Mouse (Mus musculus) neural tube, embryonic 13.5 days (tissue): ENCODE results near the gene Npc1l1. TPM values are rescaled to one million over a fixed set of nuclear protein-coding genes. Genes with fewer than 3 reads are reported as not detected.

Source experiments
- ATAC-seq: fragments of 200-750 bp; cut with Nextera tagmentation; 2 replicates; pipeline ENCODE4 v1.8.0; 2017; ENCODE audit warnings: low read depth, mild to moderate bottlenecking, moderate TSS enrichment, moderate library complexity
- H3K27ac ChIP-seq: fragments of 300-500 bp; sonication (generic); replicated peaks from 2 replicates; pipeline ENCODE4 v1.5.1; 2015; ENCODE audit warnings: moderate library complexity, mild to moderate bottlenecking, inconsistent platforms
- H3K27me3 ChIP-seq: fragments of 300-500 bp; sonication (generic); 2 replicates; pipeline ENCODE4 v1.6.1; 2015; ENCODE audit warnings: mild to moderate bottlenecking, inconsistent platforms
- H3K36me3 ChIP-seq: fragments of 300-500 bp; sonication (generic); 2 replicates; pipeline ENCODE4 v1.6.1; 2015; ENCODE audit warnings: mild to moderate bottlenecking, inconsistent platforms
- H3K4me1 ChIP-seq: fragments of 300-500 bp; sonication (generic); replicated peaks from 2 replicates; pipeline ENCODE4 v1.6.1; 2015; ENCODE audit warnings: inconsistent platforms
- H3K4me2 ChIP-seq: fragments of 300-500 bp; sonication (generic); 2 replicates; pipeline ENCODE4 v1.6.1; 2015; ENCODE audit warnings: inconsistent platforms, mild to moderate bottlenecking, moderate library complexity
- H3K4me3 ChIP-seq: fragments of 300-500 bp; sonication (generic); 2 replicates; pipeline ENCODE4 v1.5.1; 2015; ENCODE audit warnings: mild to moderate bottlenecking, inconsistent platforms
- H3K9ac ChIP-seq: fragments of 300-500 bp; sonication (generic); 2 replicates; pipeline ENCODE4 v1.6.1; 2015; ENCODE audit warnings: moderate library complexity, mild to moderate bottlenecking, inconsistent platforms
- H3K9me3 ChIP-seq: fragments of 300-500 bp; sonication (generic); 2 replicates; pipeline ENCODE4 v1.6.1; 2016; ENCODE audit warnings: inconsistent platforms
- WGBS: fragments of 180-500 bp; shearing (Covaris S2); methylation state at CpG from one replicate; pipeline ENCODE4 v1.1.7; 2015; 5-methylcytosine and 5-hydroxymethylcytosine counted together
- polyA plus RNA-seq: library from polyadenylated mRNA; unstranded; fragments of >200 nt; fragmentation: Nextera tagmentation; extraction: Ambion mirVana; gene quantifications from 2 replicates; pipeline ENCODE4 v1.2.1, GENCODE M21; 2015

The Npc1l1 gene
- polyA plus RNA-seq, 1 experiment from 2014 or later = not detected

GRCm38 (mm10) chr11:6177781-6178420 is 52.0 kb downstream of the Npc1l1 start:
- Histone ChIP-seq H3K9ac (no peak overlapping the region), H3K4me3 (no peak overlapping the region), H3K36me3 (no peaks in the 10 kb centered on the region), H3K4me2 (no peak overlapping the region), H3K27ac (0 out of 2 replicates have a peak overlapping the region, but pooled peaks have one; percentile 3), H3K27me3 (no peaks in the 10 kb centered on the region), H3K4me1 (peaks cover 41% of the 10 kb centered on the region), H3K9me3 (no peaks in the 10 kb centered on the region)
- 54% methylated on average over 8 of the region's 8 CpGs for WGBS
- no peak for ATAC-seq

- no peaks in the 10 kb centered on the region for H3K27me3 ChIP-seq
These were observed 54.4 kb downstream of the Npc1l1 start for GRCm38 (mm10) chr11:6175506-6175905.

GRCm38 (mm10) chr11:6174719-6175118 is 55.2 kb downstream of the Npc1l1 start:
- H3K4me3 ChIP-seq = no peak overlapping the region
- H3K9me3 ChIP-seq = no peaks in the 10 kb centered on the region
- H3K36me3 ChIP-seq = no peaks in the 10 kb centered on the region
- ATAC-seq = no peak
- no peak overlapping the region for H3K9ac ChIP-seq
- H3K4me1 ChIP-seq = peaks cover 25% of the 10 kb centered on the region
- H3K27me3 ChIP-seq = no peaks in the 10 kb centered on the region
- no peak overlapping the region for H3K4me2 ChIP-seq
- no peak overlapping the region for H3K27ac ChIP-seq
- 84% methylated on average over 7 of the region's 7 CpGs for WGBS

More at GRCm38 (mm10) chr11:6175506-6175905, 54.4 kb downstream of the Npc1l1 start:
- Histone ChIP-seq H3K36me3 (no peaks in the 10 kb centered on the region), H3K4me1 (peaks cover 32% of the 10 kb centered on the region), H3K4me3 (no peak overlapping the region), H3K9me3 (no peaks in the 10 kb centered on the region), H3K4me2 (no peak overlapping the region), H3K27ac (no peak overlapping the region), H3K9ac (no peak overlapping the region)
- 85% methylated on average over 1 of the region's 1 CpGs for WGBS
- no peak for ATAC-seq

- Histone ChIP-seq H3K36me3 (no peaks in the 10 kb centered on the region), H3K4me1 (peaks cover 4% of the 10 kb centered on the region; the same call in 1 of the 2 replicates), H3K27me3 (no peaks in the 10 kb centered on the region), H3K4me3 (no peak overlapping the region), H3K27ac (no peak overlapping the region), H3K9ac (no peak overlapping the region), H3K9me3 (no peaks in the 10 kb centered on the region), H3K4me2 (no peak overlapping the region)
- WGBS = 97% methylated on average over 2 of the region's 2 CpGs
- ATAC-seq = no peak
These were observed 60.8 kb downstream of the Npc1l1 start for GRCm38 (mm10) chr11:6169041-6169663.

- no peak for ATAC-seq
- H3K27ac ChIP-seq = no peak overlapping the region
- H3K9me3 ChIP-seq = no peaks in the 10 kb centered on the region
- H3K9ac ChIP-seq = no peak overlapping the region
- H3K4me3 ChIP-seq = no peak overlapping the region
- no peak overlapping the region for H3K4me2 ChIP-seq
- no peaks in the 10 kb centered on the region for H3K27me3 ChIP-seq
- WGBS = 91% methylated on average over 12 of the region's 12 CpGs
- peaks cover 4% of the 10 kb centered on the region; the same call in 1 of the 2 replicates for H3K4me1 ChIP-seq
- no peaks in the 10 kb centered on the region for H3K36me3 ChIP-seq
These were observed 63.6 kb downstream of the Npc1l1 start for GRCm38 (mm10) chr11:6166351-6166750.

GRCm38 (mm10) chr11:6165391-6166081 is 64.4 kb downstream of the Npc1l1 start:
- Histone ChIP-seq H3K27ac (no peak overlapping the region), H3K4me1 (peaks cover 10% of the 10 kb centered on the region; the same call in 1 of the 2 replicates), H3K4me3 (no peak overlapping the region), H3K36me3 (no peaks in the 10 kb centered on the region), H3K4me2 (no peak overlapping the region), H3K9me3 (no peaks in the 10 kb centered on the region), H3K27me3 (no peaks in the 10 kb centered on the region), H3K9ac (no peak overlapping the region)
- ATAC-seq = no peak
- WGBS = 91% methylated on average over 7 of the region's 7 CpGs

GRCm38 (mm10) chr11:6164781-6165180 is 65.2 kb downstream of the Npc1l1 start:
- no peak overlapping the region for H3K4me3 ChIP-seq
- WGBS = 96% methylated on average over 7 of the region's 7 CpGs
- no peaks in the 10 kb centered on the region for H3K9me3 ChIP-seq
- H3K27me3 ChIP-seq = no peaks in the 10 kb centered on the region
- H3K27ac ChIP-seq = no peak overlapping the region
- H3K9ac ChIP-seq = no peak overlapping the region
- no peak for ATAC-seq
- no peaks in the 10 kb centered on the region for H3K36me3 ChIP-seq
- no peak overlapping the region for H3K4me2 ChIP-seq
- peaks cover 13% of the 10 kb centered on the region; the same call in 1 of the 2 replicates for H3K4me1 ChIP-seq

GRCm38 (mm10) chr11:6163706-6164105 is 66.2 kb downstream of the Npc1l1 start:
- peaks cover 13% of the 10 kb centered on the region; the same call in 1 of the 2 replicates for H3K4me1 ChIP-seq
- no peak for ATAC-seq
- 95% methylated on average over 12 of the region's 12 CpGs for WGBS

GRCm38 (mm10) chr11:6163062-6163461 is 66.9 kb downstream of the Npc1l1 start:
- Histone ChIP-seq H3K36me3 (no peaks in the 10 kb centered on the region), H3K9me3 (no peaks in the 10 kb centered on the region), H3K4me2 (no peak overlapping the region), H3K27ac (no peak overlapping the region), H3K4me1 (peaks cover 13% of the 10 kb centered on the region; the same call in 1 of the 2 replicates), H3K9ac (no peak overlapping the region), H3K4me3 (no peak overlapping the region), H3K27me3 (no peaks in the 10 kb centered on the region)
- 94% methylated on average over 3 of the region's 3 CpGs for WGBS
- no peak for ATAC-seq

More at GRCm38 (mm10) chr11:6163706-6164105, 66.2 kb downstream of the Npc1l1 start:
- Histone ChIP-seq H3K4me3 (no peak overlapping the region), H3K36me3 (no peaks in the 10 kb centered on the region), H3K27me3 (no peaks in the 10 kb centered on the region), H3K9me3 (no peaks in the 10 kb centered on the region), H3K9ac (no peak overlapping the region), H3K27ac (no peak overlapping the region), H3K4me2 (no peak overlapping the region)

- Histone ChIP-seq H3K27ac (no peak overlapping the region), H3K27me3 (no peaks in the 10 kb centered on the region), H3K4me2 (no peak overlapping the region), H3K9me3 (no peaks in the 10 kb centered on the region), H3K9ac (no peak overlapping the region), H3K36me3 (no peaks in the 10 kb centered on the region), H3K4me1 (peaks cover 17% of the 10 kb centered on the region; the same call in 1 of the 2 replicates), H3K4me3 (no peak overlapping the region)
- no peak for ATAC-seq
These were observed 68.4 kb downstream of the Npc1l1 start for GRCm38 (mm10) chr11:6161549-6161948.
